Mouse (Mus musculus) adrenal gland, postnatal 4 days (tissue): ENCODE results near the gene Ssbp3. TPM values are rescaled to one million over a fixed set of nuclear protein-coding genes. Genes with fewer than 3 reads are reported as not detected.

ENCODE experiments used
- DNase-seq, 2 experiments: peaks; one replicate each; pipeline ENCODE4 v3.0.0; 2021 to 2022; ENCODE audit warnings: low spot score in 2 of 2, mixed read lengths in 2 of 2
- total RNA-seq, 2 experiments: library from RNA; stranded (reverse); gene quantifications; 2 replicates each; pipeline ENCODE4 v1.2.3; 2021

Ssbp3 gene
- total RNA-seq, 2 experiments from 2014 or later: 95.2 to 103 TPM

GRCm38 (mm10) chr4:107045188-107045587 lies 134.7 kb downstream of the Ssbp3 start:
- DNase-seq: no peak

- DNase-seq: no peak
These were observed 137.3 kb downstream of the Ssbp3 start for GRCm38 (mm10) chr4:107047806-107048205.

GRCm38 (mm10) chr4:107048568-107049162 lies 138.2 kb downstream of the Ssbp3 start:
- DNase-seq: no peak

GRCm38 (mm10) chr4:107051889-107052288 lies 141.4 kb downstream of the Ssbp3 start:
- no peak for DNase-seq

- DNase-seq: no peak
These were observed 142.6 kb downstream of the Ssbp3 start for GRCm38 (mm10) chr4:107052962-107053553.

- no peak for DNase-seq
These were observed 145.6 kb downstream of the Ssbp3 start for GRCm38 (mm10) chr4:107056088-107056487.

GRCm38 (mm10) chr4:107058346-107058745 lies 147.8 kb downstream of the Ssbp3 start:
- DNase-seq: no peak

- no peak for DNase-seq
These were observed 148.3 kb downstream of the Ssbp3 start for GRCm38 (mm10) chr4:107058781-107059180.

- DNase-seq: no peak
These were observed 151.1 kb downstream of the Ssbp3 start for GRCm38 (mm10) chr4:107061560-107061959.

- no peak for DNase-seq
These were observed 152.7 kb downstream of the Ssbp3 start for GRCm38 (mm10) chr4:107063214-107063613.

- DNase-seq: no peak
These were observed 154.0 kb downstream of the Ssbp3 start for GRCm38 (mm10) chr4:107064394-107065098.

- peak; percentile 77 to 93 for DNase-seq
These were observed 156.0 kb downstream of the Ssbp3 start, which contains the start of the genes Mrpl37 and Cyb5rl for GRCm38 (mm10) chr4:107066252-107067124. Mrpl37 (minus strand) TSS chr4:107066868. Cyb5rl (plus strand) TSS chr4:107066988.

GRCm38 (mm10) chr4:107067151-107067840 lies 156.8 kb downstream of the Ssbp3 start:
- DNase-seq: no peak

- DNase-seq: no peak
These were observed 161.8 kb downstream of the Ssbp3 start for GRCm38 (mm10) chr4:107072343-107072742.

- DNase-seq: no peak
These were observed 165.0 kb downstream of the Ssbp3 start for GRCm38 (mm10) chr4:107075456-107075855.

- DNase-seq: no peak
These were observed 168.4 kb downstream of the Ssbp3 start for GRCm38 (mm10) chr4:107078894-107079293.

- no peak for DNase-seq
These were observed 169.2 kb downstream of the Ssbp3 start for GRCm38 (mm10) chr4:107079716-107080115.

- DNase-seq: no peak
These were observed 171.7 kb downstream of the Ssbp3 start for GRCm38 (mm10) chr4:107082185-107082584.

GRCm38 (mm10) chr4:107083126-107083525 lies 172.6 kb downstream of the Ssbp3 start:
- no peak for DNase-seq

- peak in 1 of 2 experiments; percentile 32 for DNase-seq
These were observed 173.8 kb downstream of the Ssbp3 start for GRCm38 (mm10) chr4:107084343-107084742.

GRCm38 (mm10) chr4:107084858-107085257 lies 174.4 kb downstream of the Ssbp3 start:
- no peak for DNase-seq
